Mouse (Mus musculus): ENCODE data around the gene Amy2a1.
"Not testable (repeated sequence)": the region's sequence is repeated elsewhere in the genome, so short reads cannot be mapped to it uniquely, and the experiment has no call there.

Gene Amy2a1

GRCm38 (mm10) chr3:113532328-113532727, at the start of gene Amy2a1:
Gene Amy2a1 (minus strand): TSS chr3:113532428.
- DNase-seq: not testable (repeated sequence)

GRCm38 (mm10) chr3:113574578-113574977, 42.4 kb upstream of the Amy2a1 start:
- no peak for DNase-seq

GRCm38 (mm10) chr3:113574138-113574537, 41.9 kb upstream of the Amy2a1 start:
- no peak for DNase-seq

GRCm38 (mm10) chr3:113572158-113572557, 39.9 kb upstream of the Amy2a1 start:
- DNase-seq: no peak

- no peak for DNase-seq
Observed at GRCm38 (mm10) chr3:113539692-113540091, 7.5 kb upstream of the Amy2a1 start.
